Mouse (Mus musculus) mouse embryonic stem cell (cell line): ENCODE data around the gene Nxf1.

ENCODE experiments used
- in situ Hi-C, 2 experiments: fragments of 300-500 bp; cut with MboI; formaldehyde crosslinking; loops; 1 replicate in 1 of 2; 3 replicates in 1 of 2; pipeline ENCODE4 v1.14.3; 2019 to 2020; ENCODE audit warnings: low sequenced_read_pairs in 2 of 2, low pct_unique_long_range_greater_than_20kb in 1 of 2, mixed read lengths in 1 of 2; ENCODE audit not compliant: unreplicated experiment in 1 of 2

The Nxf1 gene

GRCm38 (mm10) chr19:8756635-8757387 is at the start of gene Nxf1:
TSS of gene Nxf1 (plus strand) at chr19:8757073.
- in situ Hi-C loops = no loop called here

- in situ Hi-C loops = loop anchor here in 1 of 2 experiments (25.0 kb wide), 1 partner anchor 1447 kb away; the partner anchor contains the start of gene Rcor2
Observed at GRCm38 (mm10) chr19:8708954-8709353, 47.9 kb upstream of the Nxf1 start.

GRCm38 (mm10) chr19:8710057-8710456 is 46.8 kb upstream of the Nxf1 start:
- in situ Hi-C loops = loop anchor here in 1 of 2 experiments (25.0 kb wide), 1 partner anchor 1448 kb away; the partner anchor contains the start of gene Rcor2

- in situ Hi-C loops = loop anchor here in 1 of 2 experiments (25.0 kb wide), 1 partner anchor 1449 kb away; the partner anchor contains the start of gene Rcor2
Observed at GRCm38 (mm10) chr19:8711506-8711905, 45.4 kb upstream of the Nxf1 start.

GRCm38 (mm10) chr19:8711949-8712869 is 44.7 kb upstream of the Nxf1 start:
- in situ Hi-C loops = loop anchor here in 1 of 2 experiments (25.0 kb wide), 1 partner anchor 1450 kb away; the partner anchor contains the start of gene Rcor2

GRCm38 (mm10) chr19:8712870-8713305 is 44.0 kb upstream of the Nxf1 start:
- in situ Hi-C loops = loop anchor here in 1 of 2 experiments (25.0 kb wide), 1 partner anchor 1451 kb away; the partner anchor contains the start of gene Rcor2

GRCm38 (mm10) chr19:8713306-8713996 is 43.4 kb upstream of the Nxf1 start:
- in situ Hi-C loops = loop anchor here in 1 of 2 experiments (25.0 kb wide), 1 partner anchor 1451 kb away; the partner anchor contains the start of gene Rcor2

GRCm38 (mm10) chr19:8713997-8714652 is 42.7 kb upstream of the Nxf1 start:
- in situ Hi-C loops = loop anchor here in 1 of 2 experiments (25.0 kb wide), 1 partner anchor 1452 kb away; the partner anchor contains the start of gene Rcor2

- in situ Hi-C loops = loop anchor here in 1 of 2 experiments (25.0 kb wide), 1 partner anchor 1453 kb away; the partner anchor contains the start of gene Rcor2
Observed at GRCm38 (mm10) chr19:8714653-8715481, 42.0 kb upstream of the Nxf1 start.

GRCm38 (mm10) chr19:8715868-8716766 is 40.8 kb upstream of the Nxf1 start:
- in situ Hi-C loops = loop anchor here in 1 of 2 experiments (25.0 kb wide), 1 partner anchor 1454 kb away; the partner anchor contains the start of gene Rcor2

GRCm38 (mm10) chr19:8716767-8717475 is 40.0 kb upstream of the Nxf1 start:
- in situ Hi-C loops = loop anchor here in 1 of 2 experiments (25.0 kb wide), 1 partner anchor 1455 kb away; the partner anchor contains the start of gene Rcor2

GRCm38 (mm10) chr19:8718357-8718756 is 38.5 kb upstream of the Nxf1 start:
- in situ Hi-C loops = loop anchor here in 1 of 2 experiments (25.0 kb wide), 1 partner anchor 1456 kb away; the partner anchor contains the start of gene Rcor2

- in situ Hi-C loops = loop anchor here in 1 of 2 experiments (25.0 kb wide), 1 partner anchor 1457 kb away; the partner anchor contains the start of gene Rcor2
Observed at GRCm38 (mm10) chr19:8719037-8719436, 37.8 kb upstream of the Nxf1 start.

- in situ Hi-C loops = loop anchor here in 1 of 2 experiments (25.0 kb wide), 1 partner anchor 1459 kb away; the partner anchor contains the start of gene Rcor2
Observed at GRCm38 (mm10) chr19:8721378-8721777, 35.5 kb upstream of the Nxf1 start.

- in situ Hi-C loops = loop anchor here in 1 of 2 experiments (25.0 kb wide), 1 partner anchor 1460 kb away; the partner anchor contains the start of gene Rcor2
Observed at GRCm38 (mm10) chr19:8722021-8722420, 34.9 kb upstream of the Nxf1 start.
